Mouse (Mus musculus) limb, embryonic 13.5 days (tissue): ENCODE results near the gene Camta2. TPM values are rescaled to one million over a fixed set of nuclear protein-coding genes. Genes with fewer than 3 reads are reported as not detected.

Source experiments
- ATAC-seq: fragments of 200-750 bp; cut with Nextera tagmentation; 2 replicates; pipeline ENCODE4 v1.8.0; 2017; ENCODE audit warnings: low read depth, moderate number of reproducible peaks, moderate TSS enrichment; ENCODE audit not compliant: low FRiP score
- H3K27ac ChIP-seq: fragments of 300-500 bp; sonication (generic); 2 replicates; pipeline ENCODE4 v1.5.1; 2015; ENCODE audit warnings: inconsistent platforms, mild to moderate bottlenecking, moderate library complexity
- H3K27me3 ChIP-seq: fragments of 300-500 bp; sonication (generic); 2 replicates; pipeline ENCODE4 v1.6.1; 2015; ENCODE audit warnings: mild to moderate bottlenecking, inconsistent platforms
- H3K36me3 ChIP-seq: fragments of 300-500 bp; sonication (generic); 2 replicates; pipeline ENCODE4 v1.6.1; 2015; ENCODE audit warnings: inconsistent platforms, mild to moderate bottlenecking, moderate library complexity
- H3K4me1 ChIP-seq: fragments of 300-500 bp; sonication (generic); 2 replicates; pipeline ENCODE4 v1.6.1; 2015; ENCODE audit warnings: inconsistent platforms
- H3K4me2 ChIP-seq: fragments of 300-500 bp; sonication (generic); replicated peaks from 2 replicates; pipeline ENCODE4 v1.6.1; 2015; ENCODE audit warnings: inconsistent platforms, mild to moderate bottlenecking, moderate library complexity
- H3K4me3 ChIP-seq: fragments of 300-500 bp; sonication (generic); 2 replicates; pipeline ENCODE4 v1.5.1; 2015; ENCODE audit warnings: moderate library complexity, mild to moderate bottlenecking, inconsistent platforms
- H3K9ac ChIP-seq: fragments of 300-500 bp; sonication (generic); 2 replicates; pipeline ENCODE4 v1.6.1; 2015; ENCODE audit warnings: mild to moderate bottlenecking, inconsistent platforms
- H3K9me3 ChIP-seq: fragments of 300-500 bp; sonication (generic); 2 replicates; pipeline ENCODE4 v1.6.1; 2016; ENCODE audit warnings: inconsistent platforms
- WGBS: fragments of 180-500 bp; shearing (Covaris S2); methylation state at CpG from one replicate; pipeline ENCODE4 v1.1.7; 2015; 5-methylcytosine and 5-hydroxymethylcytosine counted together
- polyA plus RNA-seq: library from polyadenylated mRNA; unstranded; fragments of >200 nt; fragmentation: Nextera tagmentation; extraction: Ambion mirVana; gene quantifications from 2 replicates; pipeline ENCODE4 v1.2.1, GENCODE M21; 2015

Camta2 gene
- polyA plus RNA-seq, 1 experiment from 2014 or later, result 15.1 TPM

GRCm38 (mm10) chr11:70686901-70687566 is 871 bp downstream of the Camta2 start:
- Histone ChIP-seq H3K4me2 (peak overlapping the region; percentile 87), H3K36me3 (peaks cover 35% of the 10 kb centered on the region), H3K4me1 (peaks cover 27% of the 10 kb centered on the region), H3K27me3 (no peaks in the 10 kb centered on the region), H3K9me3 (no peaks in the 10 kb centered on the region), H3K9ac (peak overlapping the region; percentile 86), H3K4me3 (peak overlapping the region; percentile 86), H3K27ac (peak overlapping the region; percentile 86)
- ATAC-seq, result peak; percentile 68
- WGBS, result 3% methylated on average over 16 of the region's 16 CpGs

- no peak overlapping the region for H3K27ac ChIP-seq
- WGBS, result 91% methylated on average over 5 of the region's 5 CpGs
- H3K36me3 ChIP-seq, result peaks cover 63% of the 10 kb centered on the region
- no peak for ATAC-seq
- H3K4me3 ChIP-seq, result no peak overlapping the region
- H3K9me3 ChIP-seq, result no peaks in the 10 kb centered on the region
- no peak overlapping the region for H3K9ac ChIP-seq
- H3K27me3 ChIP-seq, result no peaks in the 10 kb centered on the region
- H3K4me2 ChIP-seq, result no peak overlapping the region
- peaks cover 24% of the 10 kb centered on the region for H3K4me1 ChIP-seq
Observed at GRCm38 (mm10) chr11:70683640-70684039, 4.3 kb downstream of the Camta2 start.

- ATAC-seq, result 0 out of 2 replicates have a peak, but pooled peaks have one; percentile 32
- peaks cover 70% of the 10 kb centered on the region for H3K36me3 ChIP-seq
- 19% methylated on average over 11 of the region's 11 CpGs for WGBS
Observed at GRCm38 (mm10) chr11:70681897-70682581, 5.9 kb downstream of the Camta2 start.

GRCm38 (mm10) chr11:70681170-70681569 is 6.7 kb downstream of the Camta2 start:
- no peak overlapping the region for H3K9ac ChIP-seq
- H3K27ac ChIP-seq, result no peak overlapping the region
- no peak for ATAC-seq
- no peaks in the 10 kb centered on the region for H3K27me3 ChIP-seq
- no peaks in the 10 kb centered on the region for H3K9me3 ChIP-seq
- 63% methylated on average over 12 of the region's 12 CpGs for WGBS
- no peak overlapping the region for H3K4me2 ChIP-seq
- no peak overlapping the region for H3K4me3 ChIP-seq
- peaks cover 6% of the 10 kb centered on the region for H3K4me1 ChIP-seq
- H3K36me3 ChIP-seq, result peaks cover 78% of the 10 kb centered on the region

More at GRCm38 (mm10) chr11:70681897-70682581, 5.9 kb downstream of the Camta2 start:
- no peak overlapping the region for H3K4me3 ChIP-seq
- 0 out of 2 replicates have a peak overlapping the region, but pooled peaks have one; percentile 19 for H3K9ac ChIP-seq
- no peaks in the 10 kb centered on the region for H3K27me3 ChIP-seq
- no peak overlapping the region for H3K27ac ChIP-seq
- H3K4me1 ChIP-seq, result peaks cover 15% of the 10 kb centered on the region
- no peaks in the 10 kb centered on the region for H3K9me3 ChIP-seq
- no peak overlapping the region for H3K4me2 ChIP-seq

GRCm38 (mm10) chr11:70679894-70680293 is 8.0 kb downstream of the Camta2 start:
- no peaks in the 10 kb centered on the region for H3K9me3 ChIP-seq
- no peak overlapping the region for H3K4me3 ChIP-seq
- H3K27me3 ChIP-seq, result no peaks in the 10 kb centered on the region
- no peak overlapping the region for H3K4me2 ChIP-seq
- H3K4me1 ChIP-seq, result peaks cover 5% of the 10 kb centered on the region; the same call in 1 of the 2 replicates
- 94% methylated on average over 5 of the region's 8 CpGs for WGBS
- H3K27ac ChIP-seq, result no peak overlapping the region
- peaks cover 83% of the 10 kb centered on the region for H3K36me3 ChIP-seq
- H3K9ac ChIP-seq, result no peak overlapping the region
- ATAC-seq, result no peak

GRCm38 (mm10) chr11:70679361-70679760 is 8.5 kb downstream of the Camta2 start:
- Histone ChIP-seq H3K36me3 (peaks cover 84% of the 10 kb centered on the region), H3K4me3 (no peak overlapping the region), H3K9me3 (no peaks in the 10 kb centered on the region), H3K9ac (no peak overlapping the region), H3K4me2 (no peak overlapping the region), H3K27me3 (no peaks in the 10 kb centered on the region), H3K27ac (no peak overlapping the region), H3K4me1 (peaks cover 5% of the 10 kb centered on the region; the same call in 1 of the 2 replicates)
- no peak for ATAC-seq
- 94% methylated on average over 8 of the region's 8 CpGs for WGBS

GRCm38 (mm10) chr11:70678576-70678975 is 9.3 kb downstream of the Camta2 start:
- Histone ChIP-seq H3K9me3 (no peaks in the 10 kb centered on the region), H3K27ac (no peak overlapping the region), H3K4me1 (peaks cover 5% of the 10 kb centered on the region; the same call in 1 of the 2 replicates), H3K4me2 (no peak overlapping the region), H3K36me3 (peaks cover 84% of the 10 kb centered on the region), H3K9ac (no peak overlapping the region), H3K4me3 (no peak overlapping the region), H3K27me3 (no peaks in the 10 kb centered on the region)
- 67% methylated on average over 2 of the region's 2 CpGs for WGBS
- ATAC-seq, result no peak

- Histone ChIP-seq H3K27ac (no peak overlapping the region), H3K9ac (no peak overlapping the region), H3K36me3 (peaks cover 80% of the 10 kb centered on the region), H3K27me3 (no peaks in the 10 kb centered on the region), H3K4me1 (peaks cover 5% of the 10 kb centered on the region; the same call in 1 of the 2 replicates), H3K4me3 (no peak overlapping the region), H3K9me3 (no peaks in the 10 kb centered on the region), H3K4me2 (no peak overlapping the region)
- no peak for ATAC-seq
- 82% methylated on average over 9 of the region's 9 CpGs for WGBS
Observed at GRCm38 (mm10) chr11:70678092-70678491, 9.8 kb downstream of the Camta2 start.

GRCm38 (mm10) chr11:70674501-70674900 is 13.4 kb downstream of the Camta2 start:
- Histone ChIP-seq H3K9me3 (no peaks in the 10 kb centered on the region), H3K4me2 (no peak overlapping the region), H3K9ac (no peak overlapping the region), H3K4me3 (no peak overlapping the region), H3K4me1 (peaks cover 14% of the 10 kb centered on the region), H3K27me3 (no peaks in the 10 kb centered on the region), H3K27ac (no peak overlapping the region), H3K36me3 (peaks cover 73% of the 10 kb centered on the region)
- 78% methylated on average over 11 of the region's 11 CpGs for WGBS
- ATAC-seq, result no peak

GRCm38 (mm10) chr11:70674014-70674413 is 13.9 kb downstream of the Camta2 start:
- H3K36me3 ChIP-seq, result peaks cover 68% of the 10 kb centered on the region

GRCm38 (mm10) chr11:70671333-70672047 is 16.4 kb downstream of the Camta2 start:
- Histone ChIP-seq H3K36me3 (peaks cover 61% of the 10 kb centered on the region), H3K27ac (no peak overlapping the region), H3K9ac (peak overlapping the region; percentile 84), H3K4me2 (no peak overlapping the region; the same call in 1 of the 2 replicates), H3K27me3 (no peaks in the 10 kb centered on the region), H3K4me3 (0 out of 2 replicates have a peak overlapping the region, but pooled peaks have one; percentile 70), H3K9me3 (no peaks in the 10 kb centered on the region), H3K4me1 (peaks cover 28% of the 10 kb centered on the region)
- 86% methylated on average over 16 of the region's 16 CpGs for WGBS
- ATAC-seq, result no peak

More at GRCm38 (mm10) chr11:70674014-70674413, 13.9 kb downstream of the Camta2 start:
- Histone ChIP-seq H3K4me3 (no peak overlapping the region), H3K9me3 (no peaks in the 10 kb centered on the region), H3K9ac (no peak overlapping the region), H3K27me3 (no peaks in the 10 kb centered on the region), H3K27ac (no peak overlapping the region), H3K4me2 (no peak overlapping the region), H3K4me1 (peaks cover 14% of the 10 kb centered on the region)
- WGBS, result 78% methylated on average over 6 of the region's 6 CpGs
- no peak for ATAC-seq

GRCm38 (mm10) chr11:70670483-70670882 is 17.4 kb downstream of the Camta2 start:
- Histone ChIP-seq H3K4me1 (peaks cover 28% of the 10 kb centered on the region), H3K9me3 (no peaks in the 10 kb centered on the region), H3K9ac (peak overlapping the region; percentile 84), H3K36me3 (peaks cover 58% of the 10 kb centered on the region), H3K4me2 (peak overlapping the region; percentile 86), H3K27ac (peak overlapping the region; percentile 98), H3K27me3 (no peaks in the 10 kb centered on the region), H3K4me3 (peak overlapping the region; percentile 70)
- ATAC-seq, result no peak
- WGBS, result 53% methylated on average over 14 of the region's 14 CpGs
